Comparison of ENCODE assay signal across 23 mouse cellular contexts in genomic region chr12:69452986-69453385, GRCm38 (mm10).
"Had no signal": no experiment of that assay in that cellular context is flagged by ENCODE, and none has a peak within 500 bp of the region (broad histone marks: within the 10 kb centered on the region; RNA-seq: fewer than 3 reads in every experiment).

No protein-coding gene starts in this region.

- H3K36me3 ChIP-seq: embryonic facial prominence, embryonic 10.5 days; embryonic facial prominence, embryonic 12.5 days; embryonic facial prominence, embryonic 13.5 days; embryonic facial prominence, embryonic 15.5 days; forebrain, embryonic 10.5 days; forebrain, embryonic 12.5 days; forebrain, embryonic 15.5 days had no signal

- DNase-seq: cerebellum, adult 9-11 months; cerebellum, postnatal 10 days; cerebellum, postnatal 14 days; cerebellum, postnatal 25 days; cerebellum, postnatal 36 days; embryo, embryonic 11 days; forebrain, postnatal 0 days; gastrocnemius, adult 2 months; gastrocnemius, postnatal 10 days; gastrocnemius, postnatal 14 days; gastrocnemius, postnatal 25 days; gastrocnemius, postnatal 36 days; heart, adult 18-20 months; heart, adult 2 months had no signal

- H3K27me3 ChIP-seq: embryonic facial prominence, embryonic 12.5 days; embryonic facial prominence, embryonic 13.5 days; embryonic facial prominence, embryonic 15.5 days; forebrain, embryonic 12.5 days; forebrain, embryonic 13.5 days; forebrain, embryonic 15.5 days had no signal

- H3K4me3 ChIP-seq: embryonic facial prominence, embryonic 10.5 days; embryonic facial prominence, embryonic 12.5 days; embryonic facial prominence, embryonic 13.5 days; embryonic facial prominence, embryonic 15.5 days; erythroblast, embryonic 14.5 days; forebrain, embryonic 10.5 days; forebrain, embryonic 12.5 days; forebrain, embryonic 13.5 days; forebrain, embryonic 15.5 days; gastrocnemius, adult 2 months; heart, adult 2 months had no signal
